8 mouse cellular contexts compared by ENCODE assay signal in genomic region chr14:105176381-105177168, GRCm38 (mm10). TPM values are rescaled to one million over a fixed set of nuclear protein-coding genes. Genes with fewer than 3 reads are reported as not detected.
A peak's percentile ranks its signal among the peaks of the same experiment; 100 is the strongest.
DNase-seq lines count a peak whose midpoint lies in the region; ATAC-seq lines count a peak whose summit lies in the region.

No protein-coding gene starts in this region.

- peak; percentile 80 for ATAC-seq in embryonic facial prominence, embryonic 14.5 days (ENCODE audit: low read depth)
- ATAC-seq in hindbrain, embryonic 11.5 days (ENCODE audit: low FRiP score): peak; percentile 86

- H3K27ac ChIP-seq in embryonic facial prominence, embryonic 14.5 days (replicated peaks; ENCODE audit: low read depth, low read length): peak overlapping the region; percentile 96
- peak overlapping the region; percentile 85 for H3K27ac ChIP-seq in hindbrain, embryonic 11.5 days (ENCODE audit: low read depth, low read length)

- peak overlapping the region; percentile 81 for H3K4me3 ChIP-seq in embryonic facial prominence, embryonic 14.5 days (ENCODE audit: low read depth, low read length)
- peak overlapping the region; percentile 95 for H3K4me3 ChIP-seq in hindbrain, embryonic 11.5 days (ENCODE audit: low read depth, low read length)
- peak overlapping the region; percentile 97 for H3K4me3 ChIP-seq in megakaryocyte, embryonic 14.5 days (replicated peaks)

- no peaks in the 10 kb centered on the region for H3K36me3 ChIP-seq in embryonic facial prominence, embryonic 14.5 days (ENCODE audit: control insufficient read depth, insufficient read depth, low read length)
- H3K36me3 ChIP-seq in hindbrain, embryonic 11.5 days (ENCODE audit: control insufficient read depth, insufficient read depth, low read length): no peaks in the 10 kb centered on the region
- no peaks in the 10 kb centered on the region for H3K36me3 ChIP-seq in megakaryocyte, embryonic 14.5 days (replicated peaks; ENCODE audit: low read length)

- H3K9me3 ChIP-seq in embryonic facial prominence, embryonic 14.5 days (ENCODE audit: control insufficient read depth, low read length): no peaks in the 10 kb centered on the region
- no peaks in the 10 kb centered on the region for H3K9me3 ChIP-seq in hindbrain, embryonic 11.5 days (ENCODE audit: control insufficient read depth, low read length)
- H3K9me3 ChIP-seq in megakaryocyte, embryonic 14.5 days: no peaks in the 10 kb centered on the region

- 0% methylated on average over 32 of the region's 74 CpGs for WGBS in embryonic facial prominence, embryonic 14.5 days
- WGBS in hindbrain, embryonic 11.5 days: under 1% methylated on average over 64 of the region's 74 CpGs

- no peaks in the 10 kb centered on the region for H3K27me3 ChIP-seq in embryonic facial prominence, embryonic 14.5 days (replicated peaks; ENCODE audit: control insufficient read depth, insufficient read depth, low read length)
- no peaks in the 10 kb centered on the region for H3K27me3 ChIP-seq in hindbrain, embryonic 11.5 days (ENCODE audit: control insufficient read depth, insufficient read depth, low read length)
- H3K27me3 ChIP-seq in megakaryocyte, embryonic 14.5 days (replicated peaks): no peaks in the 10 kb centered on the region

- intact Hi-C loops in left cerebral cortex, postnatal 14 days (cut with DNase I): no loop called here

- peak overlapping the region; percentile 97 for H3K9ac ChIP-seq in embryonic facial prominence, embryonic 14.5 days (ENCODE audit: low read depth, low read length)
- peak overlapping the region; percentile 98 for H3K9ac ChIP-seq in hindbrain, embryonic 11.5 days (ENCODE audit: low read depth, low read length)

- peak overlapping the region; percentile 88 for H3K4me2 ChIP-seq in embryonic facial prominence, embryonic 14.5 days (ENCODE audit: low read depth, low read length)
- peak overlapping the region; percentile 85 for H3K4me2 ChIP-seq in hindbrain, embryonic 11.5 days (replicated peaks; ENCODE audit: low read depth, low read length)

- DNase-seq in heart, adult 11 months: peak; percentile 95
- DNase-seq in heart, adult 8-10 months (ENCODE audit: low spot score): no peak
- peak; percentile 39 for DNase-seq in MN1 (ENCODE audit: low spot score)
- no peak for DNase-seq in embryonic facial prominence, embryonic 14.5 days (ENCODE audit: low spot score)
- no peak for DNase-seq in hindbrain, embryonic 11.5 days (ENCODE audit: low spot score)
- DNase-seq in left cerebral cortex, postnatal 14 days (ENCODE audit: low spot score in 2 of 2): peak; percentile 27 to 30
- peak; percentile 14 to 19 for DNase-seq in spleen, postnatal 14 days (ENCODE audit: low spot score in 2 of 2)

- H3K4me1 ChIP-seq in embryonic facial prominence, embryonic 14.5 days (ENCODE audit: control insufficient read depth, insufficient read depth, low read length): peaks cover 21% of the 10 kb centered on the region
- H3K4me1 ChIP-seq in hindbrain, embryonic 11.5 days (replicated peaks; ENCODE audit: control insufficient read depth, insufficient read depth, low read length): peaks cover 2% of the 10 kb centered on the region; the same call in 1 of the 2 replicates
- H3K4me1 ChIP-seq in megakaryocyte, embryonic 14.5 days: peaks cover 37% of the 10 kb centered on the region

RNA-seq across cellular contexts. Expression of gene Rbm26, which starts 0.6 kb away (rescaled TPM):
- 10 to 100 TPM; 17.0 to 21.2 (median 17.5) TPM for total RNA-seq in heart, adult 8-10 months (2022)
- polyA plus RNA-seq in embryonic facial prominence, embryonic 14.5 days (2014; fragmentation: Nextera tagmentation; extraction: Ambion mirVana): 33.4 and 38.8 TPM in 2 replicates
- 38.4 and 50.4 TPM in 2 replicates for polyA plus RNA-seq in hindbrain, embryonic 11.5 days (2014; fragmentation: Nextera tagmentation; extraction: Ambion mirVana)
- total RNA-seq in left cerebral cortex, postnatal 14 days (2021): 10 to 100 TPM; 62.2 to 67.9 TPM
- 1.2 and 2.0 TPM in 2 replicates for polyA plus RNA-seq in megakaryocyte, embryonic 14.5 days (2012; ENCODE audit: insufficient read depth, low replicate concordance)

Comparison
In these comparisons a context has a peak if more than half of its experiments do, and no peak if none do; other contexts are left out.
1. DNase-seq: peak in heart, adult 11 months (single experiment), MN1 (single experiment), left cerebral cortex, postnatal 14 days (2 of 2) and spleen, postnatal 14 days (2 of 2); none in heart, adult 8-10 months (single experiment), embryonic facial prominence, embryonic 14.5 days (single experiment) and hindbrain, embryonic 11.5 days (single experiment).
2. RNA of gene Rbm26, which starts 0.6 kb away (polyA plus RNA-seq): 38.4 to 50.4 TPM in hindbrain, embryonic 11.5 days and 33.4 to 38.8 TPM in embryonic facial prominence, embryonic 14.5 days; 1.2 to 2.0 TPM in megakaryocyte, embryonic 14.5 days; every median in the first group is over 10 times any median in the second.
3. Peak in every context shown above with its lines, with median percentiles within 50 percentile points of each other: H3K4me3 ChIP-seq.